Mouse (Mus musculus) thymus, postnatal 4 days (tissue): ENCODE data around the gene Csk.
A peak's percentile ranks its signal among the peaks of the same experiment; 100 is the strongest.

Source experiments
- DNase-seq: peaks from one replicate; pipeline ENCODE4 v3.0.0; 2021

Gene Csk

GRCm38 (mm10) chr9:57656631-57657350 lies 3.4 kb upstream of the Csk start:
- DNase-seq = no peak

- peak; percentile 99 for DNase-seq
Measured at GRCm38 (mm10) chr9:57655749-57656148, 2.3 kb upstream of the Csk start.

GRCm38 (mm10) chr9:57654966-57655365 lies 1.5 kb upstream of the Csk start:
- DNase-seq = no peak

GRCm38 (mm10) chr9:57652855-57653254 lies 576 bp downstream of the Csk start:
- DNase-seq = peak; percentile 50

GRCm38 (mm10) chr9:57652351-57652750 lies 1.1 kb downstream of the Csk start:
- DNase-seq = peak; percentile 31

GRCm38 (mm10) chr9:57650786-57651311 lies 2.6 kb downstream of the Csk start:
- DNase-seq = peak; percentile 78

GRCm38 (mm10) chr9:57650130-57650785 lies 3.2 kb downstream of the Csk start:
- no peak for DNase-seq

GRCm38 (mm10) chr9:57647286-57648108 lies 5.9 kb downstream of the Csk start:
- peak; percentile 60 for DNase-seq

- DNase-seq = peak; percentile 37
Measured at GRCm38 (mm10) chr9:57646551-57647103, 6.8 kb downstream of the Csk start.

GRCm38 (mm10) chr9:57644944-57645893 lies 8.2 kb downstream of the Csk start:
- DNase-seq = peak; percentile 96

GRCm38 (mm10) chr9:57644442-57644943 lies 8.9 kb downstream of the Csk start:
- peak; percentile 43 for DNase-seq

GRCm38 (mm10) chr9:57643856-57644180 lies 9.6 kb downstream of the Csk start:
- peak; percentile 67 for DNase-seq

- DNase-seq = peak; percentile 44
Measured at GRCm38 (mm10) chr9:57643169-57643855, 10.1 kb downstream of the Csk start.

- DNase-seq = peak; percentile 39
Measured at GRCm38 (mm10) chr9:57641775-57642550, 11.5 kb downstream of the Csk start.

GRCm38 (mm10) chr9:57641022-57641421 lies 12.4 kb downstream of the Csk start:
- no peak for DNase-seq

GRCm38 (mm10) chr9:57640384-57640783 lies 13.0 kb downstream of the Csk start:
- peak; percentile 87 for DNase-seq

- peak; percentile 32 for DNase-seq
Measured at GRCm38 (mm10) chr9:57639661-57640328, 13.6 kb downstream of the Csk start.

- peak; percentile 51 for DNase-seq
Measured at GRCm38 (mm10) chr9:57638651-57639459, 14.6 kb downstream of the Csk start.
